Mouse (Mus musculus) G1E-ER4 (cell line): ENCODE data around the gene Klhl18. TPM values are rescaled to one million over a fixed set of nuclear protein-coding genes. Genes with fewer than 3 reads are reported as not detected.

Source experiments
- GATA1 ChIP-seq: IDR thresholded peaks from one replicate; pipeline ENCODE4 v1.8.0; 2012; ENCODE audit warnings: low read length, inconsistent platforms
- polyA plus RNA-seq: library from polyadenylated mRNA; stranded (reverse); fragments of >175 nt; gene quantifications from 2 replicates; pipeline ENCODE4 v1.2.3, GENCODE M21; 2012

Gene Klhl18
- polyA plus RNA-seq = 5.5 and 6.6 TPM in 2 replicates

DNA sequence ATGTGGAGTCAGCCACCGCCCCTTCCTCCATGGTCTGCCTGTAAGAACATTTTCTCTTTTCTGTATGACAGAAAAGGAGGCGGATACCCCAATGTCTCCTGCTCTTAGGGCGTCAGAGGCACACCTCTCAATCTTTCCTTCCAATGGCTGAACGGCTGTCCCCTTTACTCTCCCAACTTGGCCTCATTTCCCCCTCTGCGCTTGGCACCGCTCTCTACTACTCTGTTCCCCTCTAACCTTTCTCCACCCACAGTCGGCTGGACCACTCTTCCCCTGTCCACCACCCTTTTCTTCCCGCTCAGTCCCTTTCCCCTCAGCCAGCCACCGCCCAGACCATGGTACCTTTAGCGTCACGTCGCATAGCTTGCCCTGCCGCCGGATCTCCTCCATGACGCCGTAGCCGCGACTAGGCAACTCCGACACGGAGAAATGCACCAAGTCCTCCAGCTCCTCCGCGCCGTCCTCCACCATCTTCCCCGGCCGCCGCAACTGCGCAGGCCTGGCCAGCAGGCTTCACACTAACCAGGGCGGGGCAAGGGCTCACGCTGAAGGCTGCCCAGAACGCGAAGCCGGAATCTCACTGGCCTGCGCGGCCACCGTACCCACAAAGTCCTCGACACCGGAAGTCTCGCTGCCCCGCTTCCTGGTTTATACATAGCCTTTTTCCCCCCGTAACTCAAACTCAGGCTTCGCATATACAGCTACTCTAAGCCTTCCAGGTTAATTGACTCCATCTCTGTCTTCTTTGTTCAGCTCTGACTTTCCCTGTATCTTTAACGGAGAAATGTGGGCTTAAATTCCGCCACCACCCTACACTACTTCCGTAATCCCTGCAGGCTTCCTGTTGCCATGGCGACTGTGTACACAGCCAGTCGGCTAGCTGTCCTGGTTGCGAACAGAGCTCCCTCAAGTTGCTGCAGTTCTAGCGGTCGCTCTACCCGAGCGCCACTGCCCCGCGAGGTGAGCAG lies at the start of gene Klhl18, which contains the start of gene Kif9:
Gene Klhl18 (minus strand): TSS at position 571 of the 968 bp plus-strand sequence.
Gene Kif9 (plus strand): TSS at position 835 of the 968 bp plus-strand sequence.
- TF ChIP-seq GATA1 = no peak

DNA sequence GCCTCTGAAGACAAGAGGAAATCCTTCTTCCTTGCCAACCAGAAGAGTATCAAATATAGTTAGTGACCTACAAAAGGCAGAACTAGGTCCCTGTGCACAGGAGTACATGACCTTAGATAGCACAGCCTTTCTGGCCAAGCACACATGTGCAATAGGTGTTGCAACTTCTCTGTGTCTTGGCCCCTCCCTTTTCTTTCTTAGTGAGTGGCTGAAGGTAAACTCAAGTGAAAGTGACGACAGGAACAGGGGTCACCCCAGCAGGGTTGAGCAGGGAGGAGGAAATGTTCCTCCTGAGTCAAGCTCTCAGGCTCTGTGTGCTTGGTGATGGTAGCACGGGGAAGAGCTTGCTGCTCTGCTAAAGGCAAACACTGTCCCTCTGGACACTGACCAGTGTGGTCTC lies 49.2 kb upstream of the Klhl18 start:
- no peak for TF ChIP-seq GATA1

DNA sequence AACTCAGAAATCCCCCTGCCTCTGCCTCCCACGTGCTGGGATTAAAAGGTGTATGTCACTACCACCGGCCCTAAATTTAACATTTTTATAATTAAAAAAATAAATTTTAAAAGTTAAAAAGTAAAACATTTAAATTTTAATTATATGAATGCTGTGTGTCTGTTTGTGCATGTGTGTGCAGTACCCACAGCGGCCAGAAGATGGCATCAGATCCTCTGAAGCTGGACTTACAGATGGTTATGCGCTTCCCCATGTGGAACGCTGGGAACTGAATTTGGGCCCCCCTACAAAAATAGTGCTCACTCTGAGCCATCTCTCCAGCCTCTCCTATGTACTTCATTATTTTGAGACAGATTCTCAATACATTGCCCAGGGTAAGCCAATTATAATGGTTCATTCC lies 14.4 kb upstream of the Klhl18 start:
- no peak for TF ChIP-seq GATA1

- TF ChIP-seq GATA1 = no peak
Observed at GRCm38 (mm10) chr9:110488841-110489240, 12.3 kb upstream of the Klhl18 start.

DNA sequence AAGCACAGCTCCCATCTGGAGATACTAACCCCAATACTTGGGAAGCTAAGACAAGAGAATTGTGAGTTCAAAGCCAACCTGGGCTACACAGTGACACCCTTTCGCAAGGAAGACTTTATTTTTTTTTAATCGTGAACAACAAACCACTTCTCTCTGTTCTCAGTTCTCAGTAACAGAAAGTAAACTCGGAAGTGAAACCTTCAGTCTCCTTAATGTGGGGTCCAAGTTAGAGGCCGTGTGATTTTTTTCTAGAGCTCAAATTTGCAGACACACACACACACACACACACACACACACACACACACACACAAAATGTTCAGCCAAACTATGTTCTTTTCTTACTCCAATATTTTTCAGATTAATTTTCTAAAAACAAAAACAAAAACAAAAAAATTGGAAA lies 2.1 kb upstream of the Klhl18 start:
- TF ChIP-seq GATA1 = no peak

DNA sequence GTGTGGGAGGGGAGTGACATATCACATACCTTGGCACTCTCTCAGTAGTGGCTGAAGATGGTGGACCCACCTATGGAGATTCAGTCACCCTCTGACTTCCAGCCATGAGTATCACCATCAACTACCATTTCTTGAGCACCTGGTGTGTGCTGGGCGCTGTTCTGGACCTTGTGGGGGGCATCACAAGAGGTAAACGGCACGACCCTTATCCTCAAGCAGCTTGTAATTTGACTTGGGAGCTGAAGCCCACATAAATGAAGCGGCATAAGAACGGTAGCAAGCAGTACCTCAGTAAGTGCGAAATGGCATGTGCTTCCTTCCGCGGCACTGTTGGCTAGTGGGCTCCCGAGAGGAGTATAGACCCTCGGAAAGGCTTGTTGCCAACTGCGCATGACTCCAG lies 1.5 kb upstream of the Klhl18 start:
- no peak for TF ChIP-seq GATA1

DNA sequence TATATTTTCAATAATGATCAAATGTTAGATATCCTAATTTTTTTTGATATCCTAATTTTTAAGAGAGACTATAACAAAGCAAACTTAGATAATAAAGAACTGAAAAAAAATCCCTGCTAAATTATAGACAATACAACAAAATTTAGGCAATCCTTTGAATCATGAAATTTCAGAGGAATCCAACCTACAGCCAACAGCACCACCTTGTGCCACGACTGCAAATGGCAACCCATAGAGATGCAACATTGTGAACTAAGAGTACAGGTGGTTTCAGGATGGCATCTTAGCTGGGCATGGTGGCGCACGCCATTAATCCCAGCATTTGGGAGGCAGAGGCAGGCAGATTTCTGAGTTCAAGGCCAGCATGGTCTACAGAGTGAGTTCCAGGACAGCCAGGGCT lies 10.3 kb downstream of the Klhl18 start:
- no peak for TF ChIP-seq GATA1

- no peak for TF ChIP-seq GATA1
Observed at GRCm38 (mm10) chr9:110465336-110465735, 11.2 kb downstream of the Klhl18 start.

DNA sequence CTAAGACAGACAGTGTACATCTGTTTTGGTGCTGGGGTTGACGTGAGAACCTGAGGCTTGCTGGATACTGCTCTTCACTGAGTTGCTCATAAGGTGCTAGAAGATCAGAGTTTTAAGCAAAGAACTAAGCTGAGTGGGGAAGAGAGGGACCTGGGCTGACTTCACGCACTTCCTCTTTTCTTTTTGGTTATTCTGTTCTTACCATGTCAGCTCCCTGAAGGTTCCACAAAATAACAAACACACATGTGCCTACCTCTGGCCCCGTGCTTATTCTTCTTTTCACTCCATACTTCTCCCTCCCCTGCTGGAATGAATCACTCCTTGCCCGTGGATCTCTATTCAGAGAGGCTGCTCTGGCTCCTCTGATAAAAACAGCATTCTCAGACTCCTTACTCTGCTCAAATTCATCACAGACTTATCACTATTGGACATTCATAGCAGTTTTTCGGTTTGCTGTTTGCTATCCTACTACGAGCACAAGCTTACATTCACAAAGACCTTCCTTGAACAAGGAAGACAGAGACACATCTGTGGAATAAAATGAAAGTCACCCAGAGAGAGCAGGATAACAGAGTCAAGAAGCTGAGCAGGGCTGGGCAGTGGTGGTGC lies 12.4 kb downstream of the Klhl18 start:
- TF ChIP-seq GATA1 = no peak

DNA sequence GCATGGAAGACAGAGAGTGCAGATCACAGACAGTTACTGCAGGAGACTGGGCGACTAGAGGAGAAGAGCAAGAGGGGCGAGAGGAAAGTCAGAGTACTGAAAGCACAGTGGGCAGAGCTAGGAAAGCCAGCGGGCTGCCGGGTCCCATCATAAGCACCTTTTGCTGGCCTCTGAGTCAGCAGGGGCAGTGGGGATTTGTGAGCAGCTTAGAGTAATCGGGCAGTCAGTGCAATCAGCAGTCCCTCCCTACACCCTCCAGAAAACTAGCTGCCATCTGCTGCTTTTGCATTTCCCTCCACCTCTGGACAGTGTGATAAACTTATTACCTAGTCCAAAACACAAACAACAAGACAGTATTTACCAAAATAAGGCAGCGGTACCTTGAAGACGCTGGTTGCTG lies 14.2 kb downstream of the Klhl18 start:
- no peak for TF ChIP-seq GATA1

- no peak for TF ChIP-seq GATA1
Observed at GRCm38 (mm10) chr9:110460884-110461815, 15.3 kb downstream of the Klhl18 start.

GRCm38 (mm10) chr9:110459145-110459727 lies 17.3 kb downstream of the Klhl18 start:
- no peak for TF ChIP-seq GATA1

GRCm38 (mm10) chr9:110457926-110458325 lies 18.6 kb downstream of the Klhl18 start:
- TF ChIP-seq GATA1 = no peak

DNA sequence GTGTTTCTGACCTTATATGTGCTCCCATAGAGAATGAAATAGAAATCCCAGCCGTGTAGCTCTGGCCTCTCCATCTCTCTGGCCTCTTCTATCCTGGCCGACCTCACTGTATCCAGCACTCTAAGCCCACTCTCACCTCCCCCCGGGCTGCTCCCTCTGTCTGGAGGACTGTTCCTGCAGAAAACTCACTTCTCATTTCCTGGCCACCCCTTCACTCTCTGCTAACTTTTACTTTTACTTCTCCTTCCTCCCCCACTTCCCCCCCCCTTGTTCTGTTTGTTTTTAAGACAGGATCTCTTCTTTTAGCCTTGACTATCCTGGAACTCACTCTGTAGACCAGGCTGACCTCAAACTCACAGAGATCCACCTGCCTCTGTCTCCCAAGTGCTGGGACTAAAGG lies 24.0 kb downstream of the Klhl18 start:
- TF ChIP-seq GATA1 = no peak
